Mouse (Mus musculus) spleen, embryonic (tissue): ENCODE measurements around the gene Fkbp4.

Experiments used
- CTCF ChIA-PET: fragments of 350-600 bp; sonication (Branson Sonifier 250); formaldehyde crosslinking; loops from one replicate; lab custom pipeline; 2022; lab: Charles Lee

Fkbp4 gene

DNA sequence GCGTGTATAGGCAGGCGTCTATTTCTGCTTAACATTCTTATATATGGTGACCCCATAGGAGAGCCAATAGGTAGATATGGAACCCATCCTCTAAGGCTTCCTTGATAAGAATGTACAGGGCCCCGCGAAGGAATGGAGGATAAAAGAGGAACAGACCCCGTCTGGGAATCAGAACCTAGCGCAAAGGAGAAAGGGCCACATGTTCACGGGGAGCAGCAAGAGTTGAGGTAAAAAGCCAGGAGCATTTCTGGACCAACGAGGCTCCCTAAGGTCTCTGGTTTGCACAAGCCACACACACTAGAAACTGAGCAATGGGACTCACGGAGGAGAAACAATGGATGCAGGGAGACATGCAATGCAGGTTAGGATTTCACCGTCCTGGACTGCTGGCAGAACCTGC is 1.2 kb downstream of the Fkbp4 start:
- CTCF ChIA-PET: no interaction called here

DNA sequence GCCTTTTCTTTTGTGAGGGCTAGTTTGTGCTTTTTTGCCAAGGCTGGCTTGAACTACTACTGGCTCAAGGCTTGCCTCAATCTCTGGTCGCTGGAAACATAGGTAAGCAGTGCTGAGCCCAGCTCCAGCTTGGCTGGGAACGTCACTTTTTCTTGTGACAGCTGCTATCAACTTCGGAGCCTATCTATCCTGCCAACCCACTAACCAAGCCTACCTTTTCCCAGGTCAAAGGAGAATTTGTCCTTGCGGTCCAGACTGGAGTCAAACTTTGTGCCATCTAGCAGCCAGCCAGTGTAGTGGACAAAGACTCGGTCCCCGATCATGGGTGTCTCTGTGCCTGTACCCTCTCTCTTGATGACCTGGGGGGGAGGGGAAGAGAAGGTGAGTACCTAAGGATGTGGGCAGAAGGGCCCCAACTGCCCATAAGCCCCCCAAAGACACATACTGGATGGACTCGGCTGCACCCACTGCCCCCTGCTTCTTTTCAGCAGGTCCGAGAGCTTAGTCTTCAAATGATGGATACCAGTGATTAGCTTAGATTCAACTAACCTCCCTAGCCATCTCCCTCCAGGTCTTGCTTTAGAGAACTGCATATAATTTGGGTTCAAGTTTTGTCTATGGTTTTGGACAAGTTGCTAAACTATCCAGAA is 2.0 kb downstream of the Fkbp4 start:
- CTCF ChIA-PET: no interaction called here

- CTCF ChIA-PET: no interaction called here
Observed at GRCm38 (mm10) chr6:128435474-128435873, 3.0 kb downstream of the Fkbp4 start.

- CTCF ChIA-PET: interaction anchor here (0.6 kb wide), 1 partner anchor 929 kb away, joined by 3 read pairs; no protein-coding TSS in a partner anchor
Observed at GRCm38 (mm10) chr6:128433566-128433965, 4.9 kb downstream of the Fkbp4 start.

GRCm38 (mm10) chr6:128432356-128432915 is 6.0 kb downstream of the Fkbp4 start:
- CTCF ChIA-PET: no interaction called here

- CTCF ChIA-PET: interaction anchor here (0.7 kb wide), 1 partner anchor 14 kb away, joined by 8 read pairs; no protein-coding TSS in a partner anchor
Observed at GRCm38 (mm10) chr6:128429826-128430225, 8.7 kb downstream of the Fkbp4 start.

DNA sequence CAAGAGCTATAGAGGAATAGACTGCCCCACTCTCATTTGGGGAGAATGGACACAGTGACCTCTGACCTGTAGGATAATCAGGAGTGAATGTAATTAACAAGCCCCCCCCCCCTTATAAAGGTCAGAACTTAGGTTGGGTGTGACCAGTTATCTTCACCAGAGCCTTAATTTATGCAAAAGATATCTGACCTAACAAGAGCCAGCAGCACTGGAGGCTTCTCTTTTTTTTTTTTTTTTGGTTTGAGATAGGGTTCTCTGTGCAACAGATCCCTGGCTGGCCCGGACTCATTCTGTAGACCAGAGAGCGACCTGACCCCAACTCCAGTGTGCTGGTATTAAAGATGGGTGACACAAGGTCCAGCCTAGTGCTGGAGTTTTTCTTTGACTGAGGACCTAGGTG is 9.2 kb downstream of the Fkbp4 start:
- CTCF ChIA-PET: interaction anchor here (0.7 kb wide), 1 partner anchor 13 kb away, joined by 8 read pairs; no protein-coding TSS in a partner anchor

DNA sequence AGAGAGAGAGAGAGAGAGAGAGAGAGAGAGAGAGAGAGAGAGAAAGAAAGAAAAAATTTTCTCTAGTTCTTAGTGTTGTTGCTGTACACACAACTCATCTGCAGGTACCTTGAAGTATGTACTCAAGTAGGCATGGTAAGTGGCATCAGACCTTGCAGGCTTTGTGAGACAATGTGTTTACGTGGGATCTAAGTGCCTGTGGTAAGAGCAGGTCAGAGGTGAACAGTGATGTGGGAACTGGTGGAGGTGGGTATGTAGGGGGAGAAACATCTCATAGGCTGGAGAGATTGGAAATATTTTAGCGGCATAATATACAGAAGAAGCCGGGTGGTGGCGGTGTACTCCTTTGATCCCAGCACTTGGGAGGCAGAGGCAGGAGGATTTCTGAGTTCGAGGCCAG is 10.9 kb downstream of the Fkbp4 start:
- CTCF ChIA-PET: no interaction called here

- CTCF ChIA-PET: interaction anchor here (0.6 kb wide), 2 partner anchors 223 to 1485 kb away, joined by 3 read pairs; partner anchors contain the start of gene D6Wsu163e
Observed at GRCm38 (mm10) chr6:128425046-128425445, 13.4 kb downstream of the Fkbp4 start.

DNA sequence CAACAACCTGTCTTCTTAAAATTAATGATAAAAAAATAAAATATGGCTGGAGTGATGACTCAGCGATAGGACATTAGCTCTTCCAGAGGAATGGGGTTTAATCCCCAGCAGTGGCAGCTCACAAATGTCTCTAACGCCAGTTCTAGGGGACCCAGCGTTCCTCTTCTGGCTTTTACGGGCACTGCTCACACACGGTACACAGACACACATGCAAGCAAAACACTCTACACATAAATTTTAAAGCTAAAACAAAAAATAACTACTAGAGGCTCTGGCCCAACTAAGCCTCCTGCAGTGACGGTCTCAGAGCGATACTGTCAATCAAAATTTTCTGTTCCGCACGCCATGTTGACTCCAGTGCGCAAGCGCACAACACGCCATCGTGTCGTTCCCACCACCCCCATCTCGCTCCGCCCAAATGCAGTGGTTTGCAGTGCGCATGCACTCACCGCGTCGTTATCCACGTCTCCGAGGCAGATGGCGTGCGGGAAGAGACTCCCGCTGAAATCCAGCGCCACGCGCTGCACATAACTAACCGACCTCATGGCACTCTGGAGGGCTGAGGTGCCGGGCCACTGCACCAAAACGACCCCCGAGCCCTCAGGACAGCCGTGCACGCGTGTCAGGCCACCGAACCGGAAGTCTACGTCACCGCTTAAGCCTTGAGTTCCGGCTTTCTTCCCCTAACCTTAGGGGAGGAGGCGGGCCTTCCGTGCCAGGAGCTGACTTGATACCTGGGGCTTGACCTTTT is 14.0 kb downstream of the Fkbp4 start, which contains the start of gene Itfg2:
Itfg2 (minus strand) TSS at position 663 of the 751 bp plus-strand sequence.
- CTCF ChIA-PET: interaction anchor here (0.6 kb wide), 1 partner anchor 224 kb away, joined by 3 read pairs; no protein-coding TSS in a partner anchor

DNA sequence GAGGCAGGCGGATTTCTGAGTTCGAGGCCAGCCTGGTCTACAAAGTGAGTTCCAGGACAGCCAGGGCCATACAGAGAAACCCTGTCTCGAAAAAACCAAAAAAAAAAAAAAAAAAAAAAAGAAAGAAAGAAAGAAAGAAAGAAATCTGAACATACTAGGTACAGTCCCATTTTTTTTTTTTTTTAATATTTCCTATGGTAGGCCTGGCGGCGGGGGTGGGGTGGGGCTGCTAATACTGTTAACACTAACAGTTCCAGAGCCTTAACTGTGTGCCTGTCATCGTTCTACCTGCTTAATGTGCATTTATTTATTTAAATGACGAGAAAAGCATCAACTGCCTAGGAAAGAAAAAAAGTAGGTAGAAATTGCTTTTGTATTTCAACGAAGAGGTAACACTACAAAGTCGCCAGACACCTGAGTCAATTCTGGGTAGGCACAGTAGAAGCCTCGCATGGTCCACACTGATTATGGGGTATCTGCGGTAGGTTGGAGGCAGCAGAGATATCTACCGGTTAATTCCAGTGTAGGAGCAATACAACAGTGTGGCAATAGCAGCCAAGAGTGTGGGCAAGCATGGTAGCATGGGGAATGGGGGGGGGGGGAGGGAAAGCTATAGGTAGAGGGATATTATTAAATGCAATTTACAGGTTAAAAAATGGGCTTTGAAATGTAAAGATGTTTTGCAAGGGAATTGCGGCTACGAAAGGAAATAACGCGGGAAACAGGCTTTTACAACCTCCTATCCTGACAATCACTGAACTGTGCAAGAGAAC is 14.8 kb downstream of the Fkbp4 start:
- CTCF ChIA-PET: no interaction called here

- CTCF ChIA-PET: no interaction called here
Observed at GRCm38 (mm10) chr6:128421480-128421879, 17.0 kb downstream of the Fkbp4 start.

GRCm38 (mm10) chr6:128421036-128421435 is 17.4 kb downstream of the Fkbp4 start:
- CTCF ChIA-PET: no interaction called here

GRCm38 (mm10) chr6:128418076-128418475 is 20.4 kb downstream of the Fkbp4 start:
- CTCF ChIA-PET: interaction anchor here (0.7 kb wide), 1 partner anchor 68 kb away, joined by 10 read pairs; no protein-coding TSS in a partner anchor

GRCm38 (mm10) chr6:128416169-128416568 is 22.3 kb downstream of the Fkbp4 start:
- CTCF ChIA-PET: interaction anchor here (0.5 to 0.6 kb wide), 3 partner anchors 14 to 344 kb away, joined by 6 to 17 read pairs (median 8); no protein-coding TSS in a partner anchor

DNA sequence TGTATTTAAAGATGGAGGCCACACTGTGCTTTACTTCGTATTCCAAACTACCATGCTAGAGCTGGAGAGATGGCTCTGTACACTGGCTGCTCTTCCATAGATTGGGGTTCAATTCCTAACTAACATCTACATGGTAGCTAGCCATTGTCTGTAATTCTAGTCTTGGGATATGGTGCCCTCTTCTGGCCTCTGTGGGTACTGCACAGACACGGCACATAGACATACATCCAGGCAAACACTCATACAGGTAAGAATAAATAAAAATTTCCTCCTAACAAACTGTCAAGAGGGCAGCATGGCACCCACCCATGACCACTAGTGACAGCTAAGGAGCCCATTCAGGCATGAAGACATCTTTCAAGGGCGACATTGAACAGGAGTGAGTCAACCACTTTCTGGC is 27.4 kb downstream of the Fkbp4 start:
- CTCF ChIA-PET: interaction anchor here (0.5 to 1.1 kb wide), 4 partner anchors 29 to 93 kb away, joined by 3 to 17 read pairs (median 4); no protein-coding TSS in a partner anchor

DNA sequence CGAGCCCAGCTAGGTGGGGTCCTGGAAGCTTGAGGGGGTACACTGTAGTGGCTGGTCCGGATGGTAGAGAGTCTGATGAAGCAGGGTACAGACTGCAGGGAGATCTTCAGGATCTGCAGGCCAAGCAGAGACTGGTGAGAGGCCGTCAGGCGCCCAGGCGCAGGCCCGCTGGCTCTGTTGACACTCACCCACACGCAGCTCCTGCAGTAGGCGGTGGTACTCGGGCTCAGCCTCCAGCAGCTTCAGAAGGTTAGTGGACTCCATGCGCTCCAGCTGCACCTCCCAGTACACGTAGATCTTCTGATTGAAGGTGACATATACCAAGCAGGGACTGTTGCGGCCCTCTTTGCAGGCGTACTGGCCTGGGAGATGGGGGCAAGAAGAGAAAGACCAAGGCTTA is 28.2 kb downstream of the Fkbp4 start:
- CTCF ChIA-PET: interaction anchor here (0.5 to 1.1 kb wide), 3 partner anchors 93 to 551 kb away, joined by 3 to 7 read pairs (median 3); no protein-coding TSS in a partner anchor

DNA sequence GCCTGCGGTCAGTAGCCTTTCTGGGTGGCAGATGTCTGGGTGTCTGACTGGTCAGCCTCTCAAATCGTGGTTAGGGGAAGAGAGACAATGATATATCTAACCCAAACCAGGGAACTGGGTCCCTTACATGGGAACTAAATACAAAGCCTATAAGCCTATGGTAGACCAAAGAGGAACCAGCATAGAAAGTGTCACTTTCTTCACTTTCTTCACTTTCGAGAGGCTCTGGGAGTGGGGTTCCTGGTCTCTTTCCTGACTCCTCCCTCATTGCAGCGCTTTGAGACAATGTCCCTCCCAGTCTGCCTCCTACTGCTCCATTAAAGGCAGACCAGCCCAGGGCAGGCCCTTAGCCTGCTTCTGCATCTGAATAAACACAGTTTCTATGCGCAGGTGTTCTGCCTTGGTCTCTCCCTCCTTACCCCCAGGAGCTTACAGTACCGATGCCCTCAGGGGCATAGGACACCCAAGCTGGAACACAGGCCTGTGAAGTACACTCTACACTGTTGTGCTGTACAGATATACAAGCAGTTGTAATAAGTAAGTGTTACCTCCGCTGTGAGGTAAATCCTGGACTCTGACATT is 29.8 kb downstream of the Fkbp4 start:
- CTCF ChIA-PET: interaction anchor here (0.6 kb wide), 1 partner anchor 1039 kb away, joined by 3 read pairs; no protein-coding TSS in a partner anchor

DNA sequence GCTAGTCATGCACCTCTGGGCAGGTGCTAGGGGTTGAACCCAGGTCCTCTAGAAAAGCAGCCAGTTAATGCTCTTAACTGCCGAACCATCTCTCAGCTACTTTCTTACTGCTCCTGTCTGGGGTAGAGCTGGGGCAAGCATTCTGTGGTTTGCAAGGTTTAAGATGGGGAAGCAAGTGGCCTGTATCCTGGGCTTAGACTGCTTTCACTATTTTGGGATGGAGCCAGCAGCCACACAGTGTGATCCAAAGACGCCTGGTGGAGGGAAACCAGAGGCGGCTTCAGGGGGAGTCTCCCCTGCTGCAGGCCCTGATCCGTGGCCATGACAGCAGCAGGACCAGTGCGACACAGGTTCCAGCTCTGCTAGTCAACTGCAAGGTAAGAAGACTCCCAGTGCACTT is 33.8 kb downstream of the Fkbp4 start:
- CTCF ChIA-PET: no interaction called here

GRCm38 (mm10) chr6:128399421-128400185 is 38.9 kb downstream of the Fkbp4 start:
- CTCF ChIA-PET: no interaction called here
